Mouse (Mus musculus) hindbrain, embryonic 14.5 days (tissue): Measurements from ENCODE around the gene Ccdc62. TPM values are rescaled to one million over a fixed set of nuclear protein-coding genes. Genes with fewer than 3 reads are reported as not detected.

ENCODE experiments used
- ATAC-seq: fragments of 200-750 bp; cut with Nextera tagmentation; 2 replicates; pipeline ENCODE4 v1.8.0; 2017; ENCODE audit warnings: moderate number of reproducible peaks, mild to moderate bottlenecking, moderate TSS enrichment, moderate library complexity; ENCODE audit not compliant: low FRiP score
- DNase-seq: peaks from one replicate; pipeline ENCODE4 v3.0.0-alpha.2; 2015; ENCODE audit warnings: low spot score
- H3K27ac ChIP-seq: fragments of 300-500 bp; sonication (generic); 2 replicates; pipeline ENCODE4 v1.5.1; 2014; ENCODE audit warnings: mild to moderate bottlenecking, moderate library complexity
- H3K27me3 ChIP-seq: fragments of 300-500 bp; sonication (generic); 2 replicates; pipeline ENCODE4 v1.6.1; 2014; ENCODE audit warnings: mild to moderate bottlenecking, low read length, mixed read lengths; ENCODE audit not compliant: control insufficient read depth, insufficient read depth
- H3K36me3 ChIP-seq: fragments of 300-500 bp; sonication (generic); replicated peaks from 2 replicates; pipeline ENCODE4 v1.6.1; 2014; ENCODE audit not compliant: control insufficient read depth, insufficient read depth
- H3K4me1 ChIP-seq: fragments of 300-500 bp; sonication (generic); replicated peaks from 2 replicates; pipeline ENCODE4 v1.6.1; 2014; ENCODE audit warnings: antibody characterized with exemption, low read length, mixed read lengths; ENCODE audit not compliant: control insufficient read depth, insufficient read depth
- H3K4me2 ChIP-seq: fragments of 300-500 bp; sonication (generic); replicated peaks from 2 replicates; pipeline ENCODE4 v1.6.1; 2014; ENCODE audit warnings: mild to moderate bottlenecking, moderate library complexity
- H3K4me3 ChIP-seq: fragments of 300-500 bp; sonication (generic); replicated peaks from 2 replicates; pipeline ENCODE4 v1.5.1; 2014; ENCODE audit warnings: mild to moderate bottlenecking, low read length
- H3K9ac ChIP-seq: fragments of 300-500 bp; sonication (generic); 2 replicates; pipeline ENCODE4 v1.6.1; 2014
- H3K9me3 ChIP-seq: fragments of 300-500 bp; sonication (generic); 2 replicates; pipeline ENCODE4 v1.6.1; 2016; ENCODE audit warnings: low read length; ENCODE audit not compliant: control insufficient read depth
- WGBS: fragments of 180-500 bp; shearing (Covaris S2); extraction: QIAGEN DNeasy Blood & Tissue Kit; methylation state at CpG from one replicate; pipeline ENCODE4 v1.1.7; 2014; 5-methylcytosine and 5-hydroxymethylcytosine counted together
- polyA plus RNA-seq: library from polyadenylated mRNA; unstranded; fragments of >200 nt; fragmentation: Nextera tagmentation; extraction: Ambion mirVana; gene quantifications from 2 replicates; pipeline ENCODE4 v1.2.1, GENCODE M21; 2014

Ccdc62 gene
- polyA plus RNA-seq, 1 experiment from 2014 or later, result 5.2 TPM

DNA sequence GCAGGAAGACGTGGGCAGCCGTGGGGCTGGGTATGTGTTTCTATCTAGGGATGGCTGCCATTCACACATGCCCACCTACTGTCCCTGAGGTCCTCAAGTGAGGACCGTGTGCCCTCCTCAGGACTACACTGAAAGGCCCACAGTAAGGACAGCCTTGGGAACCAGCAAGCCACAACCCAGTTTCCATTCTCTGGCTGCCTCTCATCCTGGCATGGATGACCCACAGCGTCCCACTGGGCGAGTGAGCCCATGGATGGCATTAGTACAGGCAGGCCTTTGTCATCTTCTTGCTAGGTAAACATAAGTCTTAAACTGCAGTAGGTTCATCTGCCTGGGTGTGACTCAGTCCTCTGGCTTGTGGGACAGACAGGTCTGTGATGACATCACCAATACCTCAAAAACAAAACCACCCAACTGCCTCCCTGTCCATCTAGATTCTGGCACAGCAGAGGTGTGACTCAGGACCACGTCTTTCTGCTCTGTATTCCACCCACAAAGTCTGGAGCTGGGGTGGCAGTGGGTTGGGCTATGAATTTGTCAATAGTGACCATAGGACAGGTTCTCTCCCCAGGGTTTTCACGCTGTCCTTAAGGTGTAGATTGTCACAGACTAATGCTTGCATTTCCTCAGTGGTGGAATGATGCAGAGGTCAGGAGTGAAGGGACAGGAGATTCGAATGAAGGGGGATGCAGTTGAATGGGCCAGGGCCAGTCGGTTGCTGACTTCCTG lies 50.2 kb downstream of the Ccdc62 start:
- Histone ChIP-seq H3K36me3 (no peaks in the 10 kb centered on the region), H3K4me1 (peaks cover 10% of the 10 kb centered on the region; the same call in 1 of the 2 replicates), H3K9me3 (no peaks in the 10 kb centered on the region), H3K27ac (no peak overlapping the region), H3K27me3 (peaks cover 9% of the 10 kb centered on the region), H3K9ac (no peak overlapping the region), H3K4me3 (no peak overlapping the region), H3K4me2 (no peak overlapping the region)
- WGBS, result 83% methylated on average over 9 of the region's 9 CpGs
- no peak for DNase-seq
- no peak for ATAC-seq

GRCm38 (mm10) chr5:123981250-123981554 lies 50.7 kb downstream of the Ccdc62 start:
- Histone ChIP-seq H3K27me3 (peaks cover 4% of the 10 kb centered on the region), H3K36me3 (no peaks in the 10 kb centered on the region), H3K27ac (no peak overlapping the region), H3K4me1 (peaks cover 6% of the 10 kb centered on the region; the same call in 1 of the 2 replicates), H3K9me3 (no peaks in the 10 kb centered on the region), H3K4me3 (no peak overlapping the region), H3K4me2 (no peak overlapping the region), H3K9ac (no peak overlapping the region)
- DNase-seq (no peak), ATAC-seq (no peak)
- 76% methylated on average over 6 of the region's 6 CpGs for WGBS

DNA sequence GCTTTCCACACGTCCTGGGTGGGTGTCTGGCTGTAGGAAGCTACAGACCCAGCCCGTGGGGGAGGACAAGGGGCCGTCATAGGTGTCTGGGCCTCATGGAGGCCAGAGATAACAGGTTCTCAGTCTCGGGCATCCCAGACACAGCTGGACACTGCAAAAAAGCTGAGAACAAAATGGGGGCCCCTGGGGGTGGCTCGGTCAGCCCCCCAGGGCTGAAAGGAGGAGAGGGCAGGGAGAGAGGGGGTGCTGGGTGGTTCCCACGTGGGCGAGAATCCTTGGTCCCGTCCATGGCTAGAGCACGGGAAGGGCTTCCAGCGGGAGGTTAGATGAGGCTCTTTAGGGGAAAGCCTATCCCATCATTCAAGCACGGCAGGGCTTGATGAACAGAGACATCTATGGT lies 52.4 kb downstream of the Ccdc62 start:
- Histone ChIP-seq H3K27ac (no peak overlapping the region), H3K27me3 (no peaks in the 10 kb centered on the region), H3K36me3 (no peaks in the 10 kb centered on the region), H3K9ac (no peak overlapping the region), H3K4me1 (no peaks in the 10 kb centered on the region), H3K9me3 (no peaks in the 10 kb centered on the region), H3K4me3 (no peak overlapping the region), H3K4me2 (no peak overlapping the region)
- ATAC-seq (no peak), DNase-seq (no peak)
- 80% methylated on average over 11 of the region's 11 CpGs for WGBS

GRCm38 (mm10) chr5:123985434-123985833 lies 55.0 kb downstream of the Ccdc62 start:
- no peaks in the 10 kb centered on the region for H3K9me3 ChIP-seq
- ATAC-seq, result no peak
- H3K4me1 ChIP-seq, result 0 out of 2 replicates have a peak, but pooled peaks cover 5% of the 10 kb centered on the region
- DNase-seq, result no peak
- H3K27ac ChIP-seq, result no peak overlapping the region
- H3K36me3 ChIP-seq, result no peaks in the 10 kb centered on the region
- no peak overlapping the region for H3K4me3 ChIP-seq
- H3K4me2 ChIP-seq, result no peak overlapping the region
- H3K27me3 ChIP-seq, result no peaks in the 10 kb centered on the region
- no peak overlapping the region for H3K9ac ChIP-seq
- 79% methylated on average over 9 of the region's 9 CpGs for WGBS

GRCm38 (mm10) chr5:123986925-123987324 lies 56.4 kb downstream of the Ccdc62 start:
- no peaks in the 10 kb centered on the region; the same call in 1 of the 2 replicates for H3K36me3 ChIP-seq
- H3K27ac ChIP-seq, result no peak overlapping the region
- no peak overlapping the region for H3K4me2 ChIP-seq
- H3K27me3 ChIP-seq, result no peaks in the 10 kb centered on the region
- 75% methylated on average over 2 of the region's 2 CpGs for WGBS
- ATAC-seq (no peak), DNase-seq (no peak)
- H3K9ac ChIP-seq, result no peak overlapping the region
- no peaks in the 10 kb centered on the region for H3K9me3 ChIP-seq
- no peak overlapping the region for H3K4me3 ChIP-seq
- H3K4me1 ChIP-seq, result peaks cover 5% of the 10 kb centered on the region; the same call in 1 of the 2 replicates

GRCm38 (mm10) chr5:123987511-123987910 lies 57.0 kb downstream of the Ccdc62 start:
- Histone ChIP-seq H3K9me3 (no peaks in the 10 kb centered on the region), H3K27ac (no peak overlapping the region), H3K4me2 (no peak overlapping the region), H3K4me1 (peaks cover 5% of the 10 kb centered on the region; the same call in 1 of the 2 replicates), H3K27me3 (no peaks in the 10 kb centered on the region; the same call in 1 of the 2 replicates), H3K9ac (no peak overlapping the region), H3K36me3 (no peaks in the 10 kb centered on the region; the same call in 1 of the 2 replicates), H3K4me3 (no peak overlapping the region)
- WGBS, result 82% methylated on average over 4 of the region's 4 CpGs
- DNase-seq (no peak), ATAC-seq (no peak)

- no peak for DNase-seq
- H3K4me1 ChIP-seq, result peaks cover 5% of the 10 kb centered on the region; the same call in 1 of the 2 replicates
- WGBS, result 38% methylated on average over 20 of the region's 20 CpGs
- no peak overlapping the region for H3K4me2 ChIP-seq
- H3K4me3 ChIP-seq, result no peak overlapping the region
- no peak overlapping the region for H3K9ac ChIP-seq
- no peak overlapping the region for H3K27ac ChIP-seq
- H3K9me3 ChIP-seq, result no peaks in the 10 kb centered on the region
- H3K27me3 ChIP-seq, result no peaks in the 10 kb centered on the region; the same call in 1 of the 2 replicates
- no peaks in the 10 kb centered on the region; the same call in 1 of the 2 replicates for H3K36me3 ChIP-seq
- no peak for ATAC-seq
These were observed 59.7 kb downstream of the Ccdc62 start for GRCm38 (mm10) chr5:123989941-123990885.

DNA sequence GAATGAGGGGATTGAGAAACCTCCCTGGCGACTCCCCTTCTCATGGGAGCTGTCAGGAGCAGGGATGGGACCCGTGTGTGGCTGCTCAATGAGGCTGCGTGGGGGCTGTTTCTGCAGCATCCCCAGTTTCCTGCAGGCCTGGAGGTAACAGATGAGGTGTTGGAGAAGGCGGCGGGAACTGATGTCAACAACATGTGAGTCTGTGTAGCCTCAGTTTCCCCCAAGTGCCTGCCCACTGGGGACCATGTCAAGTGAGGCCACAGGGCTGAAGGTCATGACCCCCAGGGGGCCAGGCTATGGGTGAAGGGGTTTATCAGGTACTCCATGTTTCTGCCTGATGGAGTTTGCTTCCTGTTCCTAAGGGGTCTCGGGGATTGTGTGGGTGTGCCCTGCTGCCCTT lies 60.8 kb downstream of the Ccdc62 start:
- ATAC-seq, result no peak
- peaks cover 5% of the 10 kb centered on the region; the same call in 1 of the 2 replicates for H3K4me1 ChIP-seq
- WGBS, result 83% methylated on average over 6 of the region's 6 CpGs

DNA sequence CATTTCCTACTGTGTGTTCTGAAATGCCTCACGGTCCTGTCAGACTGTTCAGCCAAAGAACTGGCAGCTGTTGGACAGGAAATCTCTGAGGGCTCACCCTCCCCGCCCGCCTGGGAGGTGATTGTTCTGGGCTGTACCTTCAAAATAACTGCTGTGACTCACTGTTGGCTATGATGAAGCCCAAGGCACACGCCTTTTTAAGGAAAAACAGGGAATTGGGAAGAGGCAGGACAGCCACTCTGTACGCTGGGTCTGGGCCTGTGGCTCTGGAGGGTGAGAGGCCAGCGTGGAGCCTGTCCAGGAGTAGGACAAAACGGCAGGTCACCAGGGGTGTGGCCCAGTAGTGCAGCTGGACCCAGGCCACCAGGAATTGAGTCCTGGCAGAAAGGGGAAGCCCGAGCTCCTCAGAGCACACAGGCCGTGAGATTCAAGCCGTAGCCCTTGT lies 61.7 kb downstream of the Ccdc62 start:
- no peak overlapping the region for H3K27ac ChIP-seq
- H3K4me1 ChIP-seq, result peaks cover 5% of the 10 kb centered on the region; the same call in 1 of the 2 replicates

More for the DNA sequence above, 60.8 kb downstream of the Ccdc62 start:
- no peak overlapping the region for H3K4me3 ChIP-seq
- no peaks in the 10 kb centered on the region; the same call in 1 of the 2 replicates for H3K27me3 ChIP-seq
- no peak overlapping the region for H3K4me2 ChIP-seq
- H3K27ac ChIP-seq, result no peak overlapping the region
- no peak for DNase-seq
- H3K9me3 ChIP-seq, result no peaks in the 10 kb centered on the region
- H3K36me3 ChIP-seq, result no peaks in the 10 kb centered on the region; the same call in 1 of the 2 replicates
- H3K9ac ChIP-seq, result no peak overlapping the region

More for the DNA sequence above, 61.7 kb downstream of the Ccdc62 start:
- H3K4me3 ChIP-seq, result no peak overlapping the region
- H3K27me3 ChIP-seq, result no peaks in the 10 kb centered on the region; the same call in 1 of the 2 replicates
- H3K9me3 ChIP-seq, result no peaks in the 10 kb centered on the region
- no peak for ATAC-seq
- no peak overlapping the region for H3K9ac ChIP-seq
- no peak for DNase-seq
- no peaks in the 10 kb centered on the region; the same call in 1 of the 2 replicates for H3K36me3 ChIP-seq
- H3K4me2 ChIP-seq, result no peak overlapping the region
- WGBS, result 72% methylated on average over 10 of the region's 10 CpGs
